Mouse (Mus musculus) MEL (cell line): ENCODE measurements at regions not wholly inside any gene's neighbourhood (a gene's known extent, or its start where the extent isn't known, plus 50 kb on each side); places are given as distances from the start of the nearest gene placed in this dataset.
A peak's percentile ranks its signal among the peaks of the same experiment; 100 is the strongest.

Experiments
- CHD2 ChIP-seq: IDR thresholded peaks from 2 replicates; pipeline ENCODE4 v1.6.1; 2011; ENCODE audit warnings: low read length, improper control_type of control experiment
- CTCF ChIP-seq, 3 experiments: IDR thresholded peaks in 2 of 3; conservative IDR thresholded peaks in 1 of 3; 2 replicates each; pipeline ENCODE4 v1.5.1; 2011 to 2012; ENCODE audit warnings: low read length in 3 of 3, low read depth in 2 of 3, mild to moderate bottlenecking in 2 of 3, improper control_type of control experiment in 1 of 3, inconsistent platforms in 1 of 3, mixed read lengths in 1 of 3, moderate library complexity in 1 of 3; ENCODE audit not compliant: control insufficient read depth in 1 of 3, insufficient read depth in 1 of 3, poor library complexity in 1 of 3, severe bottlenecking in 1 of 3
- ELF1 ChIP-seq: IDR thresholded peaks from 2 replicates; pipeline ENCODE4 v1.6.1; 2014; ENCODE audit warnings: low read depth, mild to moderate bottlenecking, inconsistent platforms, low read length, improper control_type of control experiment, moderate library complexity
- GATA1 ChIP-seq: IDR thresholded peaks from 2 replicates; pipeline ENCODE4 v1.6.1; 2011; ENCODE audit warnings: low read depth, low read length, improper control_type of control experiment
- MYC ChIP-seq: IDR thresholded peaks from 2 replicates; pipeline ENCODE4 v1.6.1; 2011; ENCODE audit warnings: low read depth, mild to moderate bottlenecking, low read length, improper control_type of control experiment, moderate library complexity
- POLR2AphosphoS2 ChIP-seq: IDR thresholded peaks from 2 replicates; pipeline ENCODE4 v1.6.1; 2011; ENCODE audit warnings: low read length, improper control_type of control experiment
- RAD21 ChIP-seq: IDR thresholded peaks from 2 replicates; pipeline ENCODE4 v1.6.1; 2011; ENCODE audit warnings: mild to moderate bottlenecking, low read depth, low read length, improper control_type of control experiment
- SIN3A ChIP-seq: IDR thresholded peaks from 2 replicates; pipeline ENCODE4 v1.6.1; 2012; ENCODE audit warnings: low read length, improper control_type of control experiment, inconsistent platforms
- SMC3 ChIP-seq: IDR thresholded peaks from 2 replicates; pipeline ENCODE4 v1.6.1; 2011; ENCODE audit warnings: low read depth, low read length, improper control_type of control experiment
- TAL1 ChIP-seq: IDR thresholded peaks from 2 replicates; pipeline ENCODE4 v1.6.1; 2012; ENCODE audit warnings: mild to moderate bottlenecking, inconsistent platforms, low read length, moderate library complexity, mixed read lengths
- USF1 ChIP-seq: IDR thresholded peaks from 2 replicates; pipeline ENCODE4 v1.6.1; 2014; ENCODE audit warnings: low read depth, mild to moderate bottlenecking, inconsistent platforms, low read length, improper control_type of control experiment, moderate library complexity
- USF2 ChIP-seq, 2 experiments: IDR thresholded peaks; 2 replicates each; pipeline ENCODE4 v1.6.1; 2011 to 2012; ENCODE audit warnings: improper control_type of control experiment in 2 of 2, low read length in 2 of 2, borderline replicate concordance in 1 of 2, inconsistent platforms in 1 of 2, low read depth in 1 of 2, mild to moderate bottlenecking in 1 of 2; ENCODE audit not compliant: insufficient read depth in 1 of 2
- ZC3H11A ChIP-seq: IDR thresholded peaks from 2 replicates; pipeline ENCODE4 v1.6.1; 2012; ENCODE audit warnings: low read depth, mild to moderate bottlenecking, inconsistent platforms, low read length, improper control_type of control experiment

GRCm38 (mm10) chrX:142526953-142527352 is 136.6 kb upstream of the Acsl4 start:
- TF ChIP-seq CTCF (IDR thresholded peaks at IDR 0.05 in 2 of 3, conservative IDR thresholded peaks at IDR 0.05 in 1 of 3; ENCODE audit: control insufficient read depth in 1 of 3, insufficient read depth in 1 of 3, low read depth in 2 of 3, low read length in 3 of 3, poor library complexity in 1 of 3, severe bottlenecking in 1 of 3) (peak; percentile 53 to 76 (median 72)), RAD21 (peak; percentile 75), POLR2AphosphoS2 (no peak), MYC (no peak), ZC3H11A (peak; percentile 74), ELF1 (no peak), SMC3 (peak; percentile 83), CHD2 (no peak), TAL1 (no peak), USF2 (IDR thresholded peaks at IDR 0.05; ENCODE audit: borderline replicate concordance in 1 of 2, insufficient read depth in 1 of 2, low read depth in 1 of 2, low read length in 2 of 2) (no peak), USF1 (no peak), SIN3A (no peak), GATA1 (no peak)
